Mouse (Mus musculus) stomach, embryonic 14.5 days (tissue): ENCODE measurements around the gene Mbnl2. TPM values are rescaled to one million over a fixed set of nuclear protein-coding genes. Genes with fewer than 3 reads are reported as not detected.

Experiments
- ATAC-seq: fragments of 200-750 bp; cut with Nextera tagmentation; 2 replicates; pipeline ENCODE4 v1.8.0; 2017; ENCODE audit warnings: low read depth, moderate TSS enrichment; ENCODE audit not compliant: insufficient number of reproducible peaks, insufficient read depth, low FRiP score
- H3K27ac ChIP-seq: fragments of 300-500 bp; sonication (generic); 2 replicates; pipeline ENCODE4 v1.5.1; 2014; ENCODE audit warnings: mild to moderate bottlenecking, low read length, moderate library complexity, mixed read lengths
- H3K27me3 ChIP-seq: fragments of 300-500 bp; sonication (generic); 2 replicates; pipeline ENCODE4 v1.6.1; 2014; ENCODE audit warnings: low read length, control low read depth, mixed read lengths; ENCODE audit not compliant: control insufficient read depth, insufficient read depth
- H3K36me3 ChIP-seq: fragments of 300-500 bp; sonication (generic); 2 replicates; pipeline ENCODE4 v1.6.1; 2014; ENCODE audit warnings: mild to moderate bottlenecking, control low read depth, low read length, moderate library complexity, mixed read lengths; ENCODE audit not compliant: control insufficient read depth, insufficient read depth
- H3K4me1 ChIP-seq: fragments of 300-500 bp; sonication (generic); 2 replicates; pipeline ENCODE4 v1.6.1; 2014; ENCODE audit warnings: low read length, control low read depth, mixed read lengths; ENCODE audit not compliant: control insufficient read depth, insufficient read depth
- H3K4me2 ChIP-seq: fragments of 300-500 bp; sonication (generic); replicated peaks from 2 replicates; pipeline ENCODE4 v1.6.1; 2014; ENCODE audit warnings: low read depth, low read length, control low read depth
- H3K4me3 ChIP-seq: fragments of 300-500 bp; sonication (generic); 2 replicates; pipeline ENCODE4 v1.5.1; 2014; ENCODE audit warnings: low read depth, low read length, control low read depth
- H3K9ac ChIP-seq: fragments of 300-500 bp; sonication (generic); replicated peaks from 2 replicates; pipeline ENCODE4 v1.6.1; 2014; ENCODE audit warnings: low read depth, mild to moderate bottlenecking, control low read depth, low read length, moderate library complexity, mixed read lengths
- H3K9me3 ChIP-seq: fragments of 300-500 bp; sonication (generic); 2 replicates; pipeline ENCODE4 v1.6.1; 2016; ENCODE audit warnings: low read depth, low read length, control low read depth; ENCODE audit not compliant: control insufficient read depth
- WGBS: fragments of 180-500 bp; shearing (Covaris S2); extraction: QIAGEN DNeasy Blood & Tissue Kit; methylation state at CpG from one replicate; pipeline ENCODE4 v1.1.7; 2014; 5-methylcytosine and 5-hydroxymethylcytosine counted together
- polyA plus RNA-seq: library from polyadenylated mRNA; unstranded; fragments of >200 nt; fragmentation: Nextera tagmentation; extraction: Ambion mirVana; gene quantifications from 2 replicates; pipeline ENCODE4 v1.2.1, GENCODE M21; 2014

The Mbnl2 gene
- polyA plus RNA-seq, 1 experiment from 2014 or later = 119 TPM

- Histone ChIP-seq H3K4me2 (no peak overlapping the region), H3K4me3 (no peak overlapping the region), H3K36me3 (no peaks in the 10 kb centered on the region), H3K27me3 (no peaks in the 10 kb centered on the region), H3K4me1 (peaks cover 4% of the 10 kb centered on the region; the same call in 1 of the 2 replicates), H3K27ac (peak overlapping the region; percentile 34), H3K9me3 (no peaks in the 10 kb centered on the region), H3K9ac (no peak overlapping the region)
- no peak for ATAC-seq
- WGBS = 66% methylated on average over 2 of the region's 2 CpGs
Observed at GRCm38 (mm10) chr14:120256146-120256545, 19.3 kb upstream of the Mbnl2 start.

DNA sequence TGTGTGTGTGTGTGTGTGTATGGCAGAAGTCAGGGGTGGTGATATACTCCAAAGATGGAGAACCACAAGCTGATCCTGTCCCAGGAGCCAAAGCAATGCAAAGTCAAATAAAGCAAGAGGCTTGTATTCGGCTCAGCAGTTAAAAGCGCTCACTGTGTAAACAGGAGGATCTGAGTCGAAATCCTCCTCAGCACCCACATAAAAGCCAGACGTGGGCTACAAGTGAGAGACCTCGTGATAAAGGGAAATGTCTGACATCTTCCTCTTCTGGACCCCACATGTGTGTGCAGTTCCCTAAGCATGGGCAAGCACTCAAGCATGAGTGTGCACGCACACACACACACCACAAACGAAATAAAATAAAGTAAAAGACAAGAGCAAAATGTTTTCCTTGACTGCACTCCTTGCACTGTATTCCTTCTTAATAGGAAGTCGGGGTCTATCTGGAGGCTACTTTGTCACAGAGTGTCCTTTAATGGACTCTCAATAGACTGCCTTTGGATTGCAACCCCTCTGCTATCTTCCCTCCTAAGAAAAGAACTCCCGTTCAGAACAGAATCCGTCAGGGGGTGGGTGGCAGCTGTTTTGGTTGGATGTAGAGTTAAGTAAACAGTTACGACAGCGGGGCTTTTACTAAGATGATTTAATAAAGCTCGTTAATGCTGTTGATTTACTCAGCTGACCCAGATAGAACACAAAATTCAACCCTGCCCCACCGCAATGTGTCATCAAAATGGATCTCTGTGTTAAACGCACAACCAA lies 18.7 kb upstream of the Mbnl2 start:
- 18% methylated on average over 15 of the region's 15 CpGs for WGBS
- H3K27ac ChIP-seq = peak overlapping the region; percentile 34
- H3K27me3 ChIP-seq = no peaks in the 10 kb centered on the region
- no peaks in the 10 kb centered on the region for H3K9me3 ChIP-seq
- no peaks in the 10 kb centered on the region for H3K36me3 ChIP-seq
- no peak overlapping the region for H3K9ac ChIP-seq
- H3K4me3 ChIP-seq = no peak overlapping the region
- ATAC-seq = peak; percentile 71; the same call in 1 of the 2 replicates
- peaks cover 4% of the 10 kb centered on the region; the same call in 1 of the 2 replicates for H3K4me1 ChIP-seq
- H3K4me2 ChIP-seq = peak overlapping the region; percentile 22

- ATAC-seq = peak; percentile 36; the same call in 1 of the 2 replicates
- Histone ChIP-seq H3K4me2 (0 out of 2 replicates have a peak overlapping the region, but pooled peaks have one; percentile 22), H3K4me1 (peaks cover 4% of the 10 kb centered on the region; the same call in 1 of the 2 replicates), H3K4me3 (no peak overlapping the region), H3K27me3 (no peaks in the 10 kb centered on the region), H3K27ac (no peak overlapping the region), H3K36me3 (no peaks in the 10 kb centered on the region), H3K9ac (no peak overlapping the region), H3K9me3 (no peaks in the 10 kb centered on the region)
- 21% methylated on average over 6 of the region's 6 CpGs for WGBS
Observed at GRCm38 (mm10) chr14:120257483-120257882, 18.0 kb upstream of the Mbnl2 start.

DNA sequence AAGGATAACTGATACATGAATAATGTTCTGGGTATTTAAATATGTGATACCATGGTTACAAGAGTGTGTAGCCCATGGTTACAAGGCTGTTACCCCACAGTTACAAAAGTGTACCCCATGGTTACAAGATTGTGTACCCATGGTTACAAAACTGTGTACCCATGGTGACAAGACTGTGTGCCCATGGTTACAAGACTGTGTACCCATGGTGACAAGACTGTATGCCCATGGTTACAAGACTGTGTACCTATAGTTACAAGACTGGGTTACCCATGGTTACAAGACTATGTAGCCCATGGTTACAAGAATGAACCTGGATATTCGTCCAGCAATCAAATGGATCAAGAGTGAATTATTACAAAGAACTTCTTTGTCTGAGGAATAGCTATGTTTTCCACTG lies 16.0 kb upstream of the Mbnl2 start:
- WGBS = 80% methylated on average over 1 of the region's 1 CpGs
- H3K36me3 ChIP-seq = no peaks in the 10 kb centered on the region
- H3K4me1 ChIP-seq = peaks cover 4% of the 10 kb centered on the region; the same call in 1 of the 2 replicates

DNA sequence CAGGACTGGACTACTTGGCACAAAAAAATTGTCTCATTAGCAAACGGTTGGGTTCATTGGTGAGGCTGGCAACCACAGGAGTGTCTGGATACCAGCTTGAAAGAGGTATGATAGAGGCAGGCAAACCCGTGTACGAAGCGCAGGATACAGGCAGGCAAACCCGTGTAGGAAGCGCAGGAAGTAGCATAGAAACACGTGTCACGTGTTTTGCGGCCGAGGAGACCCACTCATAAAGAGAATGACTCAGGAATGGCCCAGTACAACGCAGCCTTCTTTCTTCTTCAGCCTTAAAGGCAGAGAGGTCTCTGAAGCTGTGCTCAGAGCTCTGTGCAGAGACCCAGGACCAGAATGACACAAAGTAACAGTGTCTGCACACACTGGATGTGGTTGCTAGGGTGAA lies 13.9 kb upstream of the Mbnl2 start:
- Histone ChIP-seq H3K9ac (no peak overlapping the region), H3K4me2 (no peak overlapping the region), H3K27me3 (no peaks in the 10 kb centered on the region), H3K36me3 (no peaks in the 10 kb centered on the region), H3K9me3 (no peaks in the 10 kb centered on the region), H3K27ac (no peak overlapping the region), H3K4me1 (peaks cover 4% of the 10 kb centered on the region; the same call in 1 of the 2 replicates), H3K4me3 (no peak overlapping the region)
- 91% methylated on average over 11 of the region's 11 CpGs for WGBS
- no peak for ATAC-seq

More for the DNA sequence above, 16.0 kb upstream of the Mbnl2 start:
- Histone ChIP-seq H3K4me3 (no peak overlapping the region), H3K27ac (no peak overlapping the region), H3K9me3 (no peaks in the 10 kb centered on the region), H3K27me3 (no peaks in the 10 kb centered on the region), H3K4me2 (no peak overlapping the region), H3K9ac (no peak overlapping the region)
- no peak for ATAC-seq

GRCm38 (mm10) chr14:120262660-120263379 lies 12.6 kb upstream of the Mbnl2 start:
- Histone ChIP-seq H3K4me1 (no peaks in the 10 kb centered on the region), H3K27me3 (no peaks in the 10 kb centered on the region), H3K9ac (no peak overlapping the region), H3K4me3 (no peak overlapping the region), H3K9me3 (no peaks in the 10 kb centered on the region), H3K36me3 (no peaks in the 10 kb centered on the region), H3K4me2 (no peak overlapping the region), H3K27ac (no peak overlapping the region)
- WGBS = 87% methylated on average over 14 of the region's 14 CpGs
- no peak for ATAC-seq

- 83% methylated on average over 11 of the region's 11 CpGs for whole genome bisulfite sequencing
Observed at GRCm38 (mm10) chr14:120263380-120264135, 11.9 kb upstream of the Mbnl2 start.

GRCm38 (mm10) chr14:120265886-120266285 lies 9.6 kb upstream of the Mbnl2 start:
- Histone ChIP-seq H3K4me2 (no peak overlapping the region), H3K9me3 (no peaks in the 10 kb centered on the region), H3K9ac (no peak overlapping the region), H3K36me3 (no peaks in the 10 kb centered on the region), H3K4me3 (no peak overlapping the region), H3K27me3 (no peaks in the 10 kb centered on the region), H3K4me1 (no peaks in the 10 kb centered on the region), H3K27ac (no peak overlapping the region)
- no peak for ATAC-seq

More at GRCm38 (mm10) chr14:120263380-120264135, 11.9 kb upstream of the Mbnl2 start:
- H3K36me3 ChIP-seq = no peaks in the 10 kb centered on the region
- H3K9me3 ChIP-seq = no peaks in the 10 kb centered on the region
- no peaks in the 10 kb centered on the region for H3K4me1 ChIP-seq
- H3K4me3 ChIP-seq = no peak overlapping the region
- no peak overlapping the region for H3K27ac ChIP-seq
- no peaks in the 10 kb centered on the region for H3K27me3 ChIP-seq
- ATAC-seq = no peak
- no peak overlapping the region for H3K4me2 ChIP-seq
- no peak overlapping the region for H3K9ac ChIP-seq
